Mouse (Mus musculus) midbrain, embryonic 15.5 days (tissue): ENCODE measurements at regions not wholly inside any gene's neighbourhood (a gene's known extent, or its start where the extent isn't known, plus 50 kb on each side); places are given as distances from the start of the nearest gene placed in this dataset.

Experiments used
- ATAC-seq: fragments of 200-750 bp; cut with Nextera tagmentation; replicated peaks from 2 replicates; pipeline ENCODE4 v1.8.0; 2017; ENCODE audit warnings: moderate TSS enrichment
- H3K27ac ChIP-seq: fragments of 300-500 bp; sonication (generic); 2 replicates; pipeline ENCODE4 v1.5.1; 2015; ENCODE audit warnings: mild to moderate bottlenecking, inconsistent platforms
- H3K27me3 ChIP-seq: fragments of 300-500 bp; sonication (generic); replicated peaks from 2 replicates; pipeline ENCODE4 v1.6.1; 2015; ENCODE audit warnings: inconsistent platforms
- H3K36me3 ChIP-seq: fragments of 300-500 bp; sonication (generic); replicated peaks from 2 replicates; pipeline ENCODE4 v1.6.1; 2015; ENCODE audit warnings: inconsistent platforms
- H3K4me1 ChIP-seq: fragments of 300-500 bp; sonication (generic); 2 replicates; pipeline ENCODE4 v1.6.1; 2015; ENCODE audit warnings: inconsistent platforms
- H3K4me2 ChIP-seq: fragments of 300-500 bp; sonication (generic); 2 replicates; pipeline ENCODE4 v1.6.1; 2015; ENCODE audit warnings: inconsistent platforms, mild to moderate bottlenecking, moderate library complexity
- H3K4me3 ChIP-seq: fragments of 300-500 bp; sonication (generic); 2 replicates; pipeline ENCODE4 v1.5.1; 2015; ENCODE audit warnings: mild to moderate bottlenecking, inconsistent platforms
- H3K9ac ChIP-seq: fragments of 300-500 bp; sonication (generic); 2 replicates; pipeline ENCODE4 v1.6.1; 2015; ENCODE audit warnings: mild to moderate bottlenecking, inconsistent platforms
- H3K9me3 ChIP-seq: fragments of 300-500 bp; sonication (generic); 2 replicates; pipeline ENCODE4 v1.6.1; 2016; ENCODE audit warnings: inconsistent platforms
- WGBS: fragments of 180-500 bp; shearing (Covaris S2); methylation state at CpG from one replicate; pipeline ENCODE4 v1.1.7; 2015; ENCODE audit warnings: mixed read lengths; 5-methylcytosine and 5-hydroxymethylcytosine counted together

DNA sequence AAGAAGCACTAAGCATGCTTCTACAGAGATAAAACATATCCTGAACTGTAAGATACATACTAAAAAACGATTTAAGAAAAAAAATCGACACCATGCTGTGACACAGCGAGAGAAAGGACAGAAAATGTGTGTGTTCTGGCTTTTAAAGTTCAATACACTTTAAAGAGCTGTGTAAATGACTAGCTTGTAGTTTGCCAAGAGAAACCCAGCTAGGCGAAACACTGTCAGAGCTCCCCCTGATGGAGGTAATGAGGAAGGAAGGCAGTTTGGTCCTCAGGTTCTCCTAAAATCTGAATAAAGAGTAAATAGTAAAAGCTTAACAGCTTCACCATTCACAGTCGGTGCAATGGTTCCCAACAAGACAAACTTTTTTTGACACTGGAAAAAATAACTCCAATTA lies 67.1 kb upstream of the Gabrg2 start:
- no peaks in the 10 kb centered on the region for H3K4me1 ChIP-seq
- no peaks in the 10 kb centered on the region for H3K9me3 ChIP-seq
- H3K9ac ChIP-seq, result no peak overlapping the region
- H3K36me3 ChIP-seq, result no peaks in the 10 kb centered on the region
- no peak overlapping the region for H3K4me3 ChIP-seq
- ATAC-seq, result 0 out of 2 replicates have a peak, but pooled peaks have one; percentile 52
- no peak overlapping the region for H3K27ac ChIP-seq
- H3K4me2 ChIP-seq, result peak overlapping the region; percentile 20; the same call in 1 of the 2 replicates
- H3K27me3 ChIP-seq, result no peaks in the 10 kb centered on the region
- 14% methylated on average over 5 of the region's 5 CpGs for WGBS

DNA sequence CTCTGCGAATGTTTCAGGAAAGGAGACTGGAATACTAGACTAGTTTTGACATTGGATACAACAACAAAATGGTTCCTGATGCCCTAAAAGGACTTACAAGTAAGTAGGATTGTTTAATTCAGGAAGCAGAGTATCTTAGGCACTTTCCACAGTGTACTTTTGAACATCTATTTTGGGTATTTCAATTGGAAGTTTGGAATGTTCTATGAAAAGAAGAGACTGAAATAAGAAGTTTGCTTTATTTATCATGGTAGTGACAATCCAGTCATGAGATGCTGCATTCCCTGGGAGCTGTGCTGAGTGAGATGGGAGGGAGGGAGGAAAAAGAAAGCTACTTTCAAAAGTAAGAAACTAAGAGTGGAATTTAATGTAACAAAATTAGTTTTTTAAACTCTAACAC lies 50.9 kb upstream of the Gabrg2 start:
- WGBS, result 94% methylated on average over 1 of the region's 1 CpGs
- no peak for ATAC-seq

More for the DNA sequence above, 50.9 kb upstream of the Gabrg2 start:
- no peaks in the 10 kb centered on the region for H3K36me3 ChIP-seq
- no peaks in the 10 kb centered on the region for H3K4me1 ChIP-seq
- H3K9me3 ChIP-seq, result no peaks in the 10 kb centered on the region
- no peaks in the 10 kb centered on the region for H3K27me3 ChIP-seq
- no peak overlapping the region for H3K9ac ChIP-seq
- no peak overlapping the region for H3K27ac ChIP-seq
- no peak overlapping the region for H3K4me3 ChIP-seq
- H3K4me2 ChIP-seq, result no peak overlapping the region
